Mouse (Mus musculus) embryonic facial prominence, embryonic 11.5 days (tissue): ENCODE measurements around the gene Zzz3. TPM values are rescaled to one million over a fixed set of nuclear protein-coding genes. Genes with fewer than 3 reads are reported as not detected.

Experiments used
- ATAC-seq: fragments of 200-750 bp; cut with Nextera tagmentation; replicated peaks from 2 replicates; pipeline ENCODE4 v1.8.0; 2017; ENCODE audit warnings: low read depth; ENCODE audit not compliant: insufficient number of reproducible peaks, low FRiP score, low TSS enrichment
- DNase-seq: peaks from one replicate; pipeline ENCODE4 v3.0.0-alpha.2; 2015; ENCODE audit warnings: low spot score
- H3K27ac ChIP-seq: fragments of 300-500 bp; sonication (generic); replicated peaks from 2 replicates; pipeline ENCODE4 v1.5.1; 2014; ENCODE audit warnings: mild to moderate bottlenecking, low read depth, low read length, control low read depth
- H3K27me3 ChIP-seq: fragments of 300-500 bp; sonication (generic); 2 replicates; pipeline ENCODE4 v1.6.1; 2014; ENCODE audit warnings: mild to moderate bottlenecking, low read length, moderate library complexity, mixed read lengths; ENCODE audit not compliant: control insufficient read depth, insufficient read depth
- H3K36me3 ChIP-seq: fragments of 300-500 bp; sonication (generic); replicated peaks from 2 replicates; pipeline ENCODE4 v1.6.1; 2014; ENCODE audit warnings: low read depth, mild to moderate bottlenecking, low read length, moderate library complexity, mixed read lengths; ENCODE audit not compliant: control insufficient read depth, insufficient read depth
- H3K4me1 ChIP-seq: fragments of 300-500 bp; sonication (generic); 2 replicates; pipeline ENCODE4 v1.6.1; 2014; ENCODE audit warnings: low read length, mixed read lengths; ENCODE audit not compliant: control insufficient read depth, insufficient read depth
- H3K4me2 ChIP-seq: fragments of 300-500 bp; sonication (generic); 2 replicates; pipeline ENCODE4 v1.6.1; 2014; ENCODE audit warnings: low read depth, mild to moderate bottlenecking, control low read depth, low read length, moderate library complexity
- H3K4me3 ChIP-seq: fragments of 300-500 bp; sonication (generic); 2 replicates; pipeline ENCODE4 v1.5.1; 2014; ENCODE audit warnings: low read depth, low read length, control low read depth
- H3K9ac ChIP-seq: fragments of 300-500 bp; sonication (generic); replicated peaks from 2 replicates; pipeline ENCODE4 v1.6.1; 2014; ENCODE audit warnings: mild to moderate bottlenecking, control low read depth, low read length
- H3K9me3 ChIP-seq: fragments of 300-500 bp; sonication (generic); replicated peaks from 2 replicates; pipeline ENCODE4 v1.6.1; 2016; ENCODE audit warnings: mild to moderate bottlenecking, low read length, inconsistent platforms, mixed read lengths; ENCODE audit not compliant: control insufficient read depth
- WGBS: fragments of 180-500 bp; shearing (Covaris S2); extraction: QIAGEN DNeasy Blood & Tissue Kit; methylation state at CpG from one replicate; pipeline ENCODE4 v1.1.7; 2014; 5-methylcytosine and 5-hydroxymethylcytosine counted together
- polyA plus RNA-seq: library from polyadenylated mRNA; unstranded; fragments of >200 nt; fragmentation: Nextera tagmentation; extraction: Ambion mirVana; gene quantifications from 2 replicates; pipeline ENCODE4 v1.2.1, GENCODE M21; 2014

The Zzz3 gene
- polyA plus RNA-seq, 1 experiment from 2014 or later: 70.9 TPM

DNA sequence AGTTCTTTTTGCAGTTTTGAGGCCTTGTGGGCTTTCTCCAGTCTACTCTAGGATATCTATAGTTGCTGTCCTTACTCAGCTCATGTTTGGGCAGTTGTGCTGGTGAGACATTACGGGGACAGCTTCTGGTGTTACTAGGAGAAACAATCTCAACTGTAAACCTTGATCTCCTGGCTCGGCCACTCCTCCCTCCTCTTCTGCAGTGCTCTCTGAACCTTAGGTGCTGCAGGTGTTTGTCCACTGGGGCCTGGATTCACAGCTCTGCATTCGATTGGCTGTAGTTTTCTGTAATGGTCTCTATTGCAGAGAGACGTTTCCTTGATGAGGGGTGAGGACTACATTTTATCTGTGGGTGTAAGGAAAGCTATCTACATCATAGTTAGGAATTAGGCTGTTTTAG is 43.0 kb upstream of the Zzz3 start:
- DNase-seq: no peak

DNA sequence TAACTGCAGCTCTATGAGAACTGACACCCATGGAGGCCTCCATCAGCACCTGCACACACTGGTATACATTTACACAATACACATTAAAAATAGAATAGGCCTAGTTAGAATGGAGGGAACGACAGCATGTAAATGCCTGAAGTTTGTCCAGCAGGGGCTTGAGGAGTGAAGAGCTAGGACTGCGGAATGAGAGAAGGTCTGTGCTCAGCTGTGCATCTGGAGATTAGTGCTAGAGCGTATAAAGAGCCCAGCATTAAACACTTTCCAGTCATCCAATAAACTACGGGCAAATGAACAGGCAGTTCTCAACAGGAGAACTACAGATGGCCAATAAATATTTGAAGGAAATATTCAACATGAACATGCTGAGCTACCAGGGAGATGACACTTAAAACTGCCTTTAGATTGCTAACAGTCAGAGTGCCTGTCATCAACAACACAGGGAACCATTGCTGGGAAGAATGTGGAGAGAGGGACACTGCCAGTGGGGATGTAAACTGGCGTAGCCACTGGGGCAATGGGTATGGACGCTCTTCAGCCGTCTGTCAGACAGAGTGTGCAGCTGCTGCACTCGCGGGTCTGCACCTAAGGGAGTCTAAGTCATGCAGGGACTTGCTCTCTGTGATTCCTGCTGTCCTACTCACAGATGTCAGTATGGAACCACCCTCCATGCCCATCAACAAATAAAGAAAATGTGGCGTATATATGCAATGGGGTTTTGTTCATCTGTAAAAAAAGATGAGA is 41.7 kb upstream of the Zzz3 start:
- Histone ChIP-seq H3K36me3 (no peaks in the 10 kb centered on the region), H3K9ac (no peak overlapping the region), H3K9me3 (no peaks in the 10 kb centered on the region), H3K27me3 (no peaks in the 10 kb centered on the region), H3K27ac (no peak overlapping the region), H3K4me1 (peaks cover 2% of the 10 kb centered on the region; the same call in 1 of the 2 replicates), H3K4me2 (no peak overlapping the region), H3K4me3 (no peak overlapping the region)
- 86% methylated on average over 10 of the region's 10 CpGs for WGBS
- ATAC-seq (no peak), DNase-seq (no peak)

More for the DNA sequence above, 43.0 kb upstream of the Zzz3 start:
- H3K27ac ChIP-seq: no peak overlapping the region
- peaks cover 2% of the 10 kb centered on the region; the same call in 1 of the 2 replicates for H3K4me1 ChIP-seq
- WGBS: 91% methylated on average over 4 of the region's 4 CpGs
- H3K4me3 ChIP-seq: no peak overlapping the region
- no peaks in the 10 kb centered on the region for H3K36me3 ChIP-seq
- no peaks in the 10 kb centered on the region for H3K27me3 ChIP-seq
- no peak overlapping the region for H3K9ac ChIP-seq
- no peak overlapping the region for H3K4me2 ChIP-seq
- H3K9me3 ChIP-seq: no peaks in the 10 kb centered on the region
- no peak for ATAC-seq

DNA sequence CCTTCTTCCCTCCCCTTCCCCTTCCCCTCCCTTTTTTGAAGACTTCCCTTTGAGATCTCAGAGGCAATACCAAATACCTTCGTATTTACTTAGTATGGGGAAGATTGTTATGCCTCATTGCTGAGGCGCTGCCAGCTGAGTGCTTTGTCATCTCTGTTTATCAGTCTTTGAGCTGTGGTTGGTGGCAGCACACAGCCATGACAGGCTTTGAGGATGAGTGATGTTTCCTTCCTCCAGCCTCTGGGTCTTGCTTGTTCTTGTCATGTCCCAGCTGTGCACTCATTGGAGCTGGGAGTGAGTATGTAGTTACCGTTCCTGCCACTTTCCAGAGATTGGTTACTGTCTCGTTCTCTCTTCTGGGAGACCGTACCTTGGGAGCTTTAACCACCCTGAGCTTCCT is 39.9 kb upstream of the Zzz3 start:
- no peak overlapping the region for H3K27ac ChIP-seq
- no peaks in the 10 kb centered on the region for H3K9me3 ChIP-seq
- DNase-seq (no peak), ATAC-seq (no peak)
- 53% methylated on average over 5 of the region's 5 CpGs for WGBS
- H3K4me1 ChIP-seq: peaks cover 2% of the 10 kb centered on the region; the same call in 1 of the 2 replicates
- no peaks in the 10 kb centered on the region for H3K27me3 ChIP-seq
- no peak overlapping the region for H3K4me2 ChIP-seq
- H3K36me3 ChIP-seq: no peaks in the 10 kb centered on the region
- H3K9ac ChIP-seq: no peak overlapping the region
- H3K4me3 ChIP-seq: no peak overlapping the region

DNA sequence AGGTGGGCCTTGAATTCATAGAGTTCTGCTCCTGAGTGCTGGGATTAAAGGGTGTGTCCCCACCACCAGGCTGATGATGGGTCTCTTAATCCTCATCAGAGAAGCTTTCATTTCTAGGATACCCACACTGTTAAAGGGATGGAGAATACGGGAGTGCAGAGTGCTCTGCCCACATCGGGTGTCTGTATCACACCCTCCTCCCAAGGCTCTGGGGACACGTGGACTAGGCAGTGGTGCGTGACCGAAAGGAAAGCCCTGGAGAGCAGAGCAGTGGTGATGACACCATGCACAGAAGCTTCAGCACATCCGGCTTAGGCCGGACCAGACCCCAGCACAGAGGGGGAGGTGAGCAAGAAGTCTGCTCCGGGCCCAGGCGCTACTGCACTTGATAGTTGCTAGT is 38.5 kb upstream of the Zzz3 start:
- no peak for DNase-seq
- Histone ChIP-seq H3K4me1 (no peaks in the 10 kb centered on the region), H3K9me3 (no peaks in the 10 kb centered on the region), H3K4me2 (no peak overlapping the region), H3K27ac (no peak overlapping the region), H3K4me3 (no peak overlapping the region), H3K27me3 (no peaks in the 10 kb centered on the region), H3K36me3 (peaks cover 4% of the 10 kb centered on the region; the same call in 1 of the 2 replicates), H3K9ac (no peak overlapping the region)
- ATAC-seq: no peak; the same call in 1 of the 2 replicates
- 86% methylated on average over 9 of the region's 9 CpGs for WGBS

DNA sequence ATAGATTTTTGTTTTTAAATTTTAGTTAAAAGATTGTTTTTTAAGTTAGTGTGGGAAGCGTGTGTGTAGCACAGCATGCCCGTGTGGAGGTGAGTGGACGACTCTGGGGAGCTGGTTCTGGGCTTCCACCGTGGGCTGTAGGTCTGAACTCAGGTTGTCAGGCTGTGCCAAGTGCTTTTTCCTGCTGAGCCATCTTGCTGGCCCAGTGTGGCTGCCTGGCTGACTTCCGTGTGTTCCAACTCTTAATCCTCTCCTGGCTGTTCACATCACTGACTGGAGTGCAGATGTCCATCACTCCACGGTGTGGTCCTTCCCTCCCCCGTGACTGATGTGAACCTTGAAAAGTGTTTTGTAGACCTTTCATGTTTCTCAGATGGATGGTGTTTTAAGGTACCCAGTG is 36.1 kb upstream of the Zzz3 start:
- WGBS: 88% methylated on average over 7 of the region's 7 CpGs
- Histone ChIP-seq H3K36me3 (peaks cover 8% of the 10 kb centered on the region), H3K4me2 (no peak overlapping the region), H3K4me3 (no peak overlapping the region), H3K9me3 (no peaks in the 10 kb centered on the region), H3K27me3 (no peaks in the 10 kb centered on the region), H3K27ac (no peak overlapping the region), H3K9ac (no peak overlapping the region), H3K4me1 (no peaks in the 10 kb centered on the region)
- ATAC-seq (no peak), DNase-seq (no peak)

DNA sequence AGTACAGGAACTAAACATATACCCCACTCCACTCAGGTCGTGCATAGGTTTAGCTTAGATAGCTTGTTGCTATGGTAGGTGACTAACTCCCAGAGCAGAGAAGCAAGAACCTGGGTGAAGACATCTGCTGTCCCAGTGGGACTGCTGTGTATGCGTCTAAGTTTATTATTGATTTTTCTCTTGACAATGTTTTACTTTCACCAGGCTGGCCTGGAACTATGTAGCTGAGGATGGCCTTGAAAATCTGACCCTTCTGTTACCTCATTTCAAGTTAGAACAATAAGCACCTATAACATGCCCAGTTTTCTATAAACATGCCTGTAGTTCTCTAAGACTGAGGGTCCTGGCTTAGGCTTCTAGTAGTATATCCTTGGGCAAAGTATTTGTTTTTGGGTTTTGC is 31.1 kb upstream of the Zzz3 start:
- Histone ChIP-seq H3K9me3 (no peaks in the 10 kb centered on the region), H3K4me2 (no peak overlapping the region), H3K4me1 (no peaks in the 10 kb centered on the region), H3K27me3 (no peaks in the 10 kb centered on the region), H3K36me3 (peaks cover 16% of the 10 kb centered on the region), H3K27ac (no peak overlapping the region), H3K4me3 (no peak overlapping the region), H3K9ac (no peak overlapping the region)
- ATAC-seq (no peak), DNase-seq (no peak)
- WGBS: 89% methylated on average over 2 of the region's 2 CpGs

DNA sequence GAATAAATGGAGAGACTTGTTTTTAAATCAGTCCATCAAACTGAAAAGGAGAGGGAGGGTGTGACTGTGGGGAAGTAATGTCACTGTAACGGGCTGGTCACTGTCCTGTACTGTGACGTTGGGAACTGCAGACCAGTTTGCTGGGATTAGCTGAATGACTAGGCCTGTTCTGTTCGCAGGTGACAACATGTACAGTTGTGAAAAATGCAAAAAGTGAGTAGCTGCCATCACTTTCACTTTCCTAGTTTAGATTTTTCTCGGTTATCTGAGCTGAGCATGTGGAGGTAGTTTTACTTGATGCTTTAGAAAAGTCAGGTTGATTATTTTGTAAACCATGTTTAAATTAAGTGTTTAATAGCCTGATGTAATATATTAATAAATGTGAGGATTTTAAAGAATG is 19.2 kb upstream of the Zzz3 start:
- WGBS: 89% methylated on average over 4 of the region's 4 CpGs
- H3K4me1 ChIP-seq: no peaks in the 10 kb centered on the region
- no peak for DNase-seq
- H3K4me3 ChIP-seq: no peak overlapping the region
- H3K36me3 ChIP-seq: no peaks in the 10 kb centered on the region
- H3K9me3 ChIP-seq: no peaks in the 10 kb centered on the region
- H3K27ac ChIP-seq: no peak overlapping the region
- no peaks in the 10 kb centered on the region for H3K27me3 ChIP-seq
- no peak for ATAC-seq
- H3K4me2 ChIP-seq: no peak overlapping the region
- no peak overlapping the region for H3K9ac ChIP-seq

DNA sequence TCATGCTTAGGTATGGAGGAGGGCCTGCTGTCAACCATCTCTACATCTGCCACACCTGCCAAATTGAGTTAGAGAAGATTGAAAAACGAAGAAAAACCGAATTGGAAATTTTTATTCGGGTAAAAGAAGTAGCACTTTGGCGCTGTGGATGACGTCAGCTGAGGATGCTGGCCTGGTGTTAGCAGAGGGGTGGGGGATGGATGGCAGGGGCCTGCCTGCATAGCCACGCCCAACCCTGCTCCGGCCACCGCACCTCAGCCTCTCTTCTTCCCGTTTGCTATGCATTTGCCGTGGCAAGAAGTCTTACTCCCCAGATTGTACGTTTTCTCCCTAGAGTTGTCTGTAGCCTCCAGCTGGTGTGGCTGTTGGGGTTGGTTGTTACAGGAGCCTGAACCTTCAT is 11.2 kb upstream of the Zzz3 start:
- H3K27ac ChIP-seq: no peak overlapping the region
- no peaks in the 10 kb centered on the region for H3K27me3 ChIP-seq
- ATAC-seq (no peak), DNase-seq (no peak)
- no peak overlapping the region for H3K4me3 ChIP-seq
- H3K9me3 ChIP-seq: no peaks in the 10 kb centered on the region
- H3K4me1 ChIP-seq: no peaks in the 10 kb centered on the region
- H3K4me2 ChIP-seq: no peak overlapping the region
- 0 out of 2 replicates have a peak, but pooled peaks cover 2% of the 10 kb centered on the region for H3K36me3 ChIP-seq
- H3K9ac ChIP-seq: no peak overlapping the region
- WGBS: 72% methylated on average over 11 of the region's 11 CpGs
